Mouse (Mus musculus): ENCODE results near the gene Thoc6.

DNA sequence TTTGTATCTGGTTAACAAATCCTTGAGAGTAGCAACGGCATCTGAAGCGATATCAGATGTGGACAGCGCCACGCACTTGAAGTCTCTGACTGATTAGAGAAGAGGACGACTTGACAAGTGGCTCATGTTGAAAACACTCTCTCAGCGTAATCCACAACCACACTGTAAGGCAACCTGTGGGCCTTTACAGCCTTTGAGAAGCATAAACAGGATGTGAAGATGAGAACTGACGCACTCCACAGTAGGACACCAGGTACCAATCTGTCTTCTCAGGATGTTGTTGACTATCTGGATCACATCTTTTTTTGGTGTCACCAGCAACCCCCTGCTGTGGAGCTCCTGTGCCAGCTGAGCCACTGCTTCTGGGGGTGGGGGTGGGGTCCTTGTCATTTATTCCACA, 53.3 kb downstream of the Thoc6 start:
- TF ChIP-seq CTCF (IDR thresholded peaks at IDR 0.05; ENCODE audit: low read depth), result no peak
- TF ChIP-seq EP300 (optimal IDR thresholded peaks at IDR 0.05), result no peak

All from stomach, postnatal 0 days (tissue).